Mouse (Mus musculus): ENCODE data around the gene Atp6v1d. TPM values are rescaled to one million over a fixed set of nuclear protein-coding genes. Genes with fewer than 3 reads are reported as not detected.

The Atp6v1d gene
- polyA plus RNA-seq, 1 experiment from 2014 or later = 82.8 TPM

GRCm38 (mm10) chr12:78794236-78794635 lies 67.2 kb downstream of the Atp6v1d start:
- H3K9ac ChIP-seq (ENCODE audit: low read length) = no peak overlapping the region
- H3K36me3 ChIP-seq (ENCODE audit: control insufficient read depth, insufficient read depth, low read length) = peaks cover 21% of the 10 kb centered on the region
- H3K4me2 ChIP-seq (ENCODE audit: low read length) = no peak overlapping the region
- no peaks in the 10 kb centered on the region for H3K27me3 ChIP-seq (ENCODE audit: control insufficient read depth, insufficient read depth, low read length)
- H3K4me3 ChIP-seq (ENCODE audit: control insufficient read depth in 1 of 2, insufficient read depth in 1 of 2, low read depth in 1 of 2, low read length in 2 of 2) = no peak overlapping the region
- no peak overlapping the region for H3K27ac ChIP-seq (replicated peaks in 1 of 2; ENCODE audit: control insufficient read depth in 1 of 2, insufficient read depth in 1 of 2, low read depth in 2 of 2, low read length in 2 of 2)
- ATAC-seq (ENCODE audit: insufficient number of reproducible peaks, insufficient read depth, low FRiP score, low read depth) = no peak
- 14% methylated on average over 1 of the region's 1 CpGs for WGBS
- H3K9me3 ChIP-seq (ENCODE audit: control insufficient read depth, low read length) = no peaks in the 10 kb centered on the region
- H3K4me1 ChIP-seq (ENCODE audit: control insufficient read depth in 2 of 2, insufficient read depth in 2 of 2, low read length in 2 of 2) = peaks cover 0 to 5% of the 10 kb centered on the region in 2 experiments; a peak in 2 of 4 replicates

DNA sequence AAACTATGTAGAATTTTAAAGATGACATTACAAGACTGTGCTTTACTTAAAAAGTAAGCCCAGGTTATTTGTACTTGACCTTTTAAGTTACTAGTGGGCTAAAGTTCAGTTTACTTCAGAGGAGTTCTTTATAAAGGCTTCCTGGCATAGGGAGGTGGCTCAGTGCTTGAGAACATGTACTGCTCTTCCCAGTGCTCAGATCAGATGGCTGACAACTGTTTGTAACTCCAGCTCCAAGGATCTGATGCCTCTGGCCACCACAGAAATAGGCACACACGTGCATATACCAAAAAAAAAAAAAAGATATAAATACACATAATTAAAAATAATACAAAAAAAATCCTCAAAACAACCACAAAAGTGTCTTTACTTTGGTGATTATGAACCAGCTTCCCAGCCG lies 70.6 kb downstream of the Atp6v1d start:
- Histone ChIP-seq H3K27ac (replicated peaks in 1 of 2; ENCODE audit: control insufficient read depth in 1 of 2, insufficient read depth in 1 of 2, low read depth in 2 of 2, low read length in 2 of 2) (no peak overlapping the region), H3K4me1 (ENCODE audit: control insufficient read depth in 2 of 2, insufficient read depth in 2 of 2, low read length in 2 of 2) (peaks cover 4 to 16% of the 10 kb centered on the region in 2 experiments), H3K36me3 (ENCODE audit: control insufficient read depth, insufficient read depth, low read length) (no peaks in the 10 kb centered on the region), H3K4me3 (ENCODE audit: control insufficient read depth in 1 of 2, insufficient read depth in 1 of 2, low read depth in 1 of 2, low read length in 2 of 2) (no peak overlapping the region), H3K9ac (ENCODE audit: low read length) (no peak overlapping the region), H3K27me3 (ENCODE audit: control insufficient read depth, insufficient read depth, low read length) (no peaks in the 10 kb centered on the region), H3K9me3 (ENCODE audit: control insufficient read depth, low read length) (no peaks in the 10 kb centered on the region), H3K4me2 (ENCODE audit: low read length) (no peak overlapping the region)
- no peak for ATAC-seq (ENCODE audit: insufficient number of reproducible peaks, insufficient read depth, low FRiP score, low read depth)
- WGBS = 45% methylated on average over 2 of the region's 2 CpGs

Other genes with a start within 250 kb of the Atp6v1d start
- not detected in 2 replicates for gene Fam71d, start 170.1 kb downstream of the Atp6v1d start, polyA plus RNA-seq (2014; fragmentation: Nextera tagmentation; extraction: Ambion mirVana)
- gene Mpp5, start 112.7 kb downstream of the Atp6v1d start, polyA plus RNA-seq (2014; fragmentation: Nextera tagmentation; extraction: Ambion mirVana) = 13.2 and 15.0 TPM in 2 replicates
- gene Eif2s1, start 181 bp upstream of the Atp6v1d start, polyA plus RNA-seq (2014; fragmentation: Nextera tagmentation; extraction: Ambion mirVana) = 131 and 139 TPM in 2 replicates
- gene Plek2, start 45.3 kb upstream of the Atp6v1d start, polyA plus RNA-seq (2014; fragmentation: Nextera tagmentation; extraction: Ambion mirVana) = 2.1 and 2.5 TPM in 2 replicates
- 1.8 and 2.2 TPM in 2 replicates for gene Tmem229b, start 146.0 kb upstream of the Atp6v1d start, polyA plus RNA-seq (2014; fragmentation: Nextera tagmentation; extraction: Ambion mirVana)
- gene Plekhh1, start 167.5 kb upstream of the Atp6v1d start, polyA plus RNA-seq (2014; fragmentation: Nextera tagmentation; extraction: Ambion mirVana) = 2.4 and 2.6 TPM in 2 replicates
- gene Pigh, start 228.0 kb upstream of the Atp6v1d start, polyA plus RNA-seq (2014; fragmentation: Nextera tagmentation; extraction: Ambion mirVana) = 14.3 and 14.8 TPM in 2 replicates